16 mouse cellular contexts compared by ENCODE assay signal in the genomic region with DNA sequence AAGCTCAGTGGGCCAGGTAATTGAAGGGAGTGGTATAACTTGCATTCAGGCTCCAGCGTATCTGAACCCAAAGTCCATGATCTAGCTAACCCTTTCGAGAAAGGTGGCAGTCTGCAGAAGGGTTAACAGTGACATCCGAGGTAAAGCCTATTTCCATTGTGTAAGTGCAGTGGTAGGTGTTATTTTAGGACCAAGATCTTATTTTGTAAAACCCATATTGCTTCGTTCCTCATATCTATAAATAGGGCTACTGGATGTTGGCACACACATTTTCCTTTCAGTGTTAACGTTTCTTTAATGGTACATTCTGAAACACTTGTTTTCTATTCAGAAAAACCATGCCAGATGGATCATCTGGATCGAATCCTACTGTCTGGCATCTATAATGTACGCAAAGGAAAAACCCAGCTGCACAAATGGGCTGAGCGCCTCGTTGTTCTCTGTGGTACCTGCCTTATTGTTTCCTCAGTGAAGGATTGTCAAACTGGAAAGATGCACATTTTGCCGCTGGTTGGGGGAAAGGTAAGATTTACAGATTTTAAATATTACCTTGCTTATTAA. TPM values are rescaled to one million over a fixed set of nuclear protein-coding genes. Genes with fewer than 3 reads are reported as not detected.
DNase-seq lines count a peak whose midpoint lies in the region; ATAC-seq and TF ChIP-seq lines count a peak whose summit lies in the region.
"Had no signal": no experiment of that assay in that cellular context is flagged by ENCODE, and none has a peak within 500 bp of the region (broad histone marks: within the 10 kb centered on the region; RNA-seq: fewer than 3 reads in every experiment).

No protein-coding gene starts in this region.

- H3K4me1 ChIP-seq in embryonic facial prominence, embryonic 11.5 days (ENCODE audit: control insufficient read depth, insufficient read depth, low read length) = no peaks in the 10 kb centered on the region
- H3K4me1 ChIP-seq in embryonic facial prominence, embryonic 10.5 days = no peaks in the 10 kb centered on the region
- H3K4me1 ChIP-seq in stomach, embryonic 16.5 days (ENCODE audit: control insufficient read depth, insufficient read depth, low read length) = no peaks in the 10 kb centered on the region
- no peaks in the 10 kb centered on the region for H3K4me1 ChIP-seq in stomach, postnatal 0 days (replicated peaks; ENCODE audit: control insufficient read depth, insufficient read depth)
- H3K4me1 ChIP-seq: neural tube, embryonic 12.5 days had no signal

- H3K27ac ChIP-seq in embryonic facial prominence, embryonic 11.5 days (replicated peaks; ENCODE audit: low read depth, low read length) = no peak overlapping the region
- H3K27ac ChIP-seq in embryonic facial prominence, embryonic 10.5 days (replicated peaks) = no peak overlapping the region
- no peak overlapping the region for H3K27ac ChIP-seq in stomach, embryonic 16.5 days (ENCODE audit: low read length)
- no peak overlapping the region for H3K27ac ChIP-seq in stomach, postnatal 0 days (replicated peaks)
- H3K27ac ChIP-seq: hindbrain, postnatal 0 days; liver, embryonic 14.5 days; neural tube, embryonic 12.5 days had no signal

- no peak for TF ChIP-seq EP300 in stomach, postnatal 0 days (optimal IDR thresholded peaks at IDR 0.05)

- H3K4me3 ChIP-seq in embryonic facial prominence, embryonic 11.5 days (ENCODE audit: low read depth, low read length) = no peak overlapping the region
- H3K4me3 ChIP-seq in embryonic facial prominence, embryonic 10.5 days = no peak overlapping the region
- no peak overlapping the region for H3K4me3 ChIP-seq in stomach, embryonic 16.5 days (replicated peaks; ENCODE audit: low read length)
- no peak overlapping the region for H3K4me3 ChIP-seq in stomach, postnatal 0 days (ENCODE audit: low read depth, low read length)
- H3K4me3 ChIP-seq: neural tube, embryonic 12.5 days had no signal

- no peak overlapping the region for H3K4me2 ChIP-seq in embryonic facial prominence, embryonic 11.5 days (ENCODE audit: low read depth, low read length)
- no peak overlapping the region for H3K4me2 ChIP-seq in stomach, embryonic 16.5 days (ENCODE audit: low read depth, low read length)
- H3K4me2 ChIP-seq in stomach, postnatal 0 days (replicated peaks; ENCODE audit: low read depth) = no peak overlapping the region
- H3K4me2 ChIP-seq: neural tube, embryonic 12.5 days had no signal

- no peaks in the 10 kb centered on the region for H3K9me3 ChIP-seq in embryonic facial prominence, embryonic 11.5 days (replicated peaks; ENCODE audit: control insufficient read depth, low read length)
- H3K9me3 ChIP-seq in embryonic facial prominence, embryonic 10.5 days = no peaks in the 10 kb centered on the region
- no peaks in the 10 kb centered on the region for H3K9me3 ChIP-seq in stomach, embryonic 16.5 days (replicated peaks; ENCODE audit: control insufficient read depth, low read length)
- H3K9me3 ChIP-seq in stomach, postnatal 0 days (ENCODE audit: control insufficient read depth, low read length) = no peaks in the 10 kb centered on the region
- H3K9me3 ChIP-seq: neural tube, embryonic 12.5 days had no signal

- no peak for TF ChIP-seq CTCF in stomach, postnatal 0 days (IDR thresholded peaks at IDR 0.05; ENCODE audit: low read depth)

- no peaks in the 10 kb centered on the region for H3K36me3 ChIP-seq in embryonic facial prominence, embryonic 11.5 days (replicated peaks; ENCODE audit: control insufficient read depth, insufficient read depth, low read depth, low read length)
- peaks cover 62% of the 10 kb centered on the region for H3K36me3 ChIP-seq in embryonic facial prominence, embryonic 10.5 days (replicated peaks)
- 0 out of 2 replicates have a peak, but pooled peaks cover 5% of the 10 kb centered on the region for H3K36me3 ChIP-seq in stomach, embryonic 16.5 days (ENCODE audit: control insufficient read depth, insufficient read depth, low read length)
- H3K36me3 ChIP-seq in stomach, postnatal 0 days (ENCODE audit: control insufficient read depth, insufficient read depth, low read length) = peaks cover 2% of the 10 kb centered on the region; the same call in 1 of the 2 replicates

- DNase-seq in embryonic facial prominence, embryonic 11.5 days (ENCODE audit: low spot score) = peak; percentile 2
- no peak for DNase-seq in embryonic facial prominence, embryonic 10.5 days (ENCODE audit: low spot score)
- no peak for DNase-seq in stomach, postnatal 0 days (ENCODE audit: low spot score)
- peak; percentile 30 to 60 for DNase-seq in left cerebral cortex, adult 9 months (ENCODE audit: low spot score in 2 of 2)
- DNase-seq in adrenal gland, adult 2 months = no peak
- no peak for DNase-seq in lung, postnatal 36 days
- no peak for DNase-seq in embryo, embryonic 11 days
- DNase-seq: B cell, adult 2 months; gastrocnemius, postnatal 10 days; kidney, postnatal 36 days; thymus, adult 18-20 months had no signal

- no peak for ATAC-seq in embryonic facial prominence, embryonic 11.5 days (replicated peaks; ENCODE audit: insufficient number of reproducible peaks, low FRiP score, low TSS enrichment, low read depth)
- no peak for ATAC-seq in stomach, embryonic 16.5 days (ENCODE audit: insufficient read depth, low FRiP score)
- ATAC-seq in stomach, postnatal 0 days (ENCODE audit: low FRiP score, low TSS enrichment) = no peak
- ATAC-seq: hindbrain, postnatal 0 days had no signal

- WGBS in embryonic facial prominence, embryonic 11.5 days = 84% methylated on average over 10 of the region's 10 CpGs
- WGBS in embryonic facial prominence, embryonic 10.5 days = 89% methylated on average over 10 of the region's 10 CpGs
- 70% methylated on average over 10 of the region's 10 CpGs for WGBS in stomach, embryonic 16.5 days
- 65% methylated on average over 10 of the region's 10 CpGs for WGBS in stomach, postnatal 0 days

- no peak overlapping the region for H3K9ac ChIP-seq in embryonic facial prominence, embryonic 11.5 days (replicated peaks; ENCODE audit: low read length)
- 0 out of 2 replicates have a peak overlapping the region, but pooled peaks have one; percentile 2 for H3K9ac ChIP-seq in stomach, embryonic 16.5 days (ENCODE audit: low read length)
- no peak overlapping the region for H3K9ac ChIP-seq in stomach, postnatal 0 days (ENCODE audit: low read length)
- H3K9ac ChIP-seq: liver, embryonic 14.5 days; neural tube, embryonic 12.5 days had no signal

- no peaks in the 10 kb centered on the region for H3K27me3 ChIP-seq in embryonic facial prominence, embryonic 11.5 days (ENCODE audit: control insufficient read depth, insufficient read depth, low read length)
- H3K27me3 ChIP-seq in embryonic facial prominence, embryonic 10.5 days (replicated peaks; ENCODE audit: low read depth, poor library complexity, severe bottlenecking) = no peaks in the 10 kb centered on the region
- H3K27me3 ChIP-seq in stomach, embryonic 16.5 days (ENCODE audit: control insufficient read depth, insufficient read depth, low read length) = no peaks in the 10 kb centered on the region
- H3K27me3 ChIP-seq in stomach, postnatal 0 days (ENCODE audit: control insufficient read depth, insufficient read depth, low read length) = no peaks in the 10 kb centered on the region
- H3K27me3 ChIP-seq: neural tube, embryonic 12.5 days had no signal

RNA-seq across cellular contexts. Expression of a gene that starts 35.6 kb away (rescaled TPM):
- 2.4 and 2.8 TPM in 2 replicates for polyA plus RNA-seq in embryonic facial prominence, embryonic 11.5 days (2014; fragmentation: Nextera tagmentation; extraction: Ambion mirVana)
- polyA plus RNA-seq in embryonic facial prominence, embryonic 10.5 days (2016; fragmentation: Nextera tagmentation; extraction: Ambion mirVana) = 2.7 and 2.9 TPM in 2 replicates
- polyA plus RNA-seq in stomach, embryonic 16.5 days (2015; fragmentation: Nextera tagmentation; extraction: Ambion mirVana) = 2.8 TPM in 2 replicates
- 0.53 and 0.81 TPM in 2 replicates for polyA plus RNA-seq in stomach, postnatal 0 days (2015; fragmentation: Nextera tagmentation; extraction: Ambion mirVana)
- 10 to 100 TPM in 1 of 2 experiments, 1 to 10 TPM in 1; 6.2 to 10.1 TPM for total RNA-seq in adrenal gland, adult 2 months (2021)
- polyA plus RNA-seq in adrenal gland, adult 2 months (2012; rRNA removed) = 1.9 and 2.8 TPM in 2 replicates

RNA-seq across cellular contexts. Expression of a gene that starts 58.0 kb away (rescaled TPM):
- 0.43 and 0.65 TPM in 2 replicates for polyA plus RNA-seq in embryonic facial prominence, embryonic 11.5 days (2014; fragmentation: Nextera tagmentation; extraction: Ambion mirVana)
- 1.4 and 2.0 TPM in 2 replicates for polyA plus RNA-seq in embryonic facial prominence, embryonic 10.5 days (2016; fragmentation: Nextera tagmentation; extraction: Ambion mirVana)
- polyA plus RNA-seq in stomach, embryonic 16.5 days (2015; fragmentation: Nextera tagmentation; extraction: Ambion mirVana) = 6.5 and 7.1 TPM in 2 replicates
- 3.2 and 4.1 TPM in 2 replicates for polyA plus RNA-seq in stomach, postnatal 0 days (2015; fragmentation: Nextera tagmentation; extraction: Ambion mirVana)
- under 1 TPM in 1 of 2 experiments, not detected in 1; 0.28 TPM for total RNA-seq in adrenal gland, adult 2 months (2021)
- not detected in 2 replicates for polyA plus RNA-seq in adrenal gland, adult 2 months (2012; rRNA removed)
- total RNA-seq: megakaryocyte-erythroid progenitor cell, adult 5-6 weeks had no signal

Comparison
In these comparisons a context has a peak if more than half of its experiments do, and no peak if none do; other contexts are left out.
1. DNase-seq: peak in embryonic facial prominence, embryonic 11.5 days (single experiment) and left cerebral cortex, adult 9 months (2 of 2); none in embryonic facial prominence, embryonic 10.5 days (single experiment), stomach, postnatal 0 days (single experiment), adrenal gland, adult 2 months (single experiment), lung, postnatal 36 days (single experiment) and embryo, embryonic 11 days (single experiment).